Mouse (Mus musculus) cerebellum, adult 2 months (tissue): Measurements from ENCODE around the gene Fbxo44.

Experiments used
- CTCF ChIP-seq: fragments of 200-500 bp; IDR thresholded peaks from 2 replicates; pipeline ENCODE4 v1.5.1; 2011; ENCODE audit warnings: low read depth, mild to moderate bottlenecking, control low read depth, low read length, moderate library complexity, borderline replicate concordance; ENCODE audit not compliant: insufficient read depth
- POLR2A ChIP-seq: fragments of 200-500 bp; IDR thresholded peaks from 2 replicates; pipeline ENCODE4 v1.6.1; 2011; ENCODE audit warnings: low read length, control low read depth, borderline replicate concordance; ENCODE audit not compliant: insufficient read depth

GRCm38 (mm10) chr4:148204061-148204872 is 44.0 kb upstream of the Fbxo44 start:
- no peak for TF ChIP-seq CTCF
- TF ChIP-seq POLR2A = no peak
